Mouse (Mus musculus) stomach, postnatal 0 days (tissue): ENCODE measurements at regions not wholly inside any gene's neighbourhood (a gene's known extent, or its start where the extent isn't known, plus 50 kb on each side); places are given as distances from the start of the nearest gene placed in this dataset.

Source experiments
- ATAC-seq: fragments of 200-750 bp; cut with Nextera tagmentation; 2 replicates; pipeline ENCODE4 v1.8.0; 2017; ENCODE audit not compliant: low FRiP score, low TSS enrichment
- DNase-seq: peaks from one replicate; pipeline ENCODE4 v3.0.0-alpha.2; 2016; ENCODE audit warnings: low spot score
- H3K27ac ChIP-seq: fragments of 300-500 bp; sonication (generic); replicated peaks from 2 replicates; pipeline ENCODE4 v1.5.1; 2014; ENCODE audit warnings: mild to moderate bottlenecking, control low read depth
- H3K27me3 ChIP-seq: fragments of 300-500 bp; sonication (generic); 2 replicates; pipeline ENCODE4 v1.6.1; 2014; ENCODE audit warnings: low read length; ENCODE audit not compliant: control insufficient read depth, insufficient read depth
- H3K36me3 ChIP-seq: fragments of 300-500 bp; sonication (generic); 2 replicates; pipeline ENCODE4 v1.6.1; 2014; ENCODE audit warnings: low read length, mixed read lengths; ENCODE audit not compliant: control insufficient read depth, insufficient read depth
- H3K4me1 ChIP-seq: fragments of 300-500 bp; sonication (generic); replicated peaks from 2 replicates; pipeline ENCODE4 v1.6.1; 2014; ENCODE audit warnings: antibody characterized with exemption; ENCODE audit not compliant: control insufficient read depth, insufficient read depth
- H3K4me2 ChIP-seq: fragments of 300-500 bp; sonication (generic); replicated peaks from 2 replicates; pipeline ENCODE4 v1.6.1; 2014; ENCODE audit warnings: low read depth, mild to moderate bottlenecking, control low read depth, moderate library complexity
- H3K4me3 ChIP-seq: fragments of 300-500 bp; sonication (generic); 2 replicates; pipeline ENCODE4 v1.5.1; 2014; ENCODE audit warnings: low read depth, low read length, control low read depth
- H3K9ac ChIP-seq: fragments of 300-500 bp; sonication (generic); 2 replicates; pipeline ENCODE4 v1.6.1; 2014; ENCODE audit warnings: mild to moderate bottlenecking, low read length, control low read depth, mixed read lengths
- H3K9me3 ChIP-seq: fragments of 300-500 bp; sonication (generic); 2 replicates; pipeline ENCODE4 v1.6.1; 2016; ENCODE audit warnings: low read length; ENCODE audit not compliant: control insufficient read depth
- CTCF ChIP-seq: IDR thresholded peaks from 2 replicates; pipeline ENCODE4 v1.5.1; 2016; ENCODE audit warnings: antibody characterized with exemption, low read depth, mild to moderate bottlenecking, moderate library complexity
- EP300 ChIP-seq: optimal IDR thresholded peaks from 2 replicates; pipeline ENCODE3; 2016; ENCODE audit warnings: antibody characterized with exemption
- WGBS: fragments of 180-500 bp; shearing (Covaris S2); extraction: QIAGEN DNeasy Blood & Tissue Kit; methylation state at CpG from one replicate; pipeline ENCODE4 v1.1.7; 2014; 5-methylcytosine and 5-hydroxymethylcytosine counted together

GRCm38 (mm10) chr3:156472665-156473064, 88.9 kb upstream of the Negr1 start:
- no peak overlapping the region for H3K4me3 ChIP-seq
- no peaks in the 10 kb centered on the region for H3K4me1 ChIP-seq
- H3K9me3 ChIP-seq = no peaks in the 10 kb centered on the region
- no peak for TF ChIP-seq EP300
- TF ChIP-seq CTCF = no peak
- no peaks in the 10 kb centered on the region for H3K36me3 ChIP-seq
- 80% methylated on average over 4 of the region's 4 CpGs for WGBS
- DNase-seq = no peak
- H3K4me2 ChIP-seq = no peak overlapping the region
- H3K27ac ChIP-seq = no peak overlapping the region
- H3K9ac ChIP-seq = no peak overlapping the region
- no peaks in the 10 kb centered on the region for H3K27me3 ChIP-seq
- no peak for ATAC-seq
